Mouse (Mus musculus): ENCODE measurements around the gene Mphosph6. TPM values are rescaled to one million over a fixed set of nuclear protein-coding genes. Genes with fewer than 3 reads are reported as not detected.

Gene Mphosph6
- polyA plus RNA-seq, 2 experiments: 21.9 to 34.4 TPM

- TF ChIP-seq EP300 (IDR thresholded peaks at IDR 0.05; ENCODE audit: low read depth) (peak; percentile 76), CTCF (IDR thresholded peaks at IDR 0.05; ENCODE audit: low read depth) (no peak)
- no peak for DNase-seq (ENCODE audit: low read depth in 3 of 3, low spot score in 3 of 3)
- 47% methylated on average over 6 of the region's 6 CpGs for WGBS (ENCODE audit: insufficient replicate concordance)
- Histone ChIP-seq H3K27ac (no peak overlapping the region), H3K9ac (replicated peaks) (no peak overlapping the region), H3K4me2 (ENCODE audit: low read depth) (peak overlapping the region; percentile 30; the same call in 1 of the 2 replicates), H3K36me3 (replicated peaks; ENCODE audit: control insufficient read depth, insufficient read depth, low read depth) (no peaks in the 10 kb centered on the region), H3K4me1 (replicated peaks; ENCODE audit: control insufficient read depth in 2 of 2, insufficient read depth in 2 of 2, low read length in 1 of 2) (peaks cover 9 to 27% of the 10 kb centered on the region in 2 experiments), H3K9me3 (ENCODE audit: control insufficient read depth, low read length) (no peaks in the 10 kb centered on the region), H3K27me3 (ENCODE audit: control insufficient read depth, insufficient read depth, low read length) (no peaks in the 10 kb centered on the region), H3K4me3 (ENCODE audit: insufficient read depth in 1 of 2, low read depth in 2 of 2, low read length in 2 of 2) (no peak overlapping the region)
- ATAC-seq (ENCODE audit: insufficient read depth): peak; percentile 70
These were observed 39.0 kb downstream of the Mphosph6 start for GRCm38 (mm10) chr8:117762776-117763175.

- H3K9me3 ChIP-seq (ENCODE audit: control insufficient read depth, low read length): no peaks in the 10 kb centered on the region
- no peaks in the 10 kb centered on the region for H3K36me3 ChIP-seq (replicated peaks; ENCODE audit: control insufficient read depth, insufficient read depth, low read depth)
- no peak overlapping the region for H3K27ac ChIP-seq
- no peak overlapping the region for H3K4me2 ChIP-seq (ENCODE audit: low read depth)
- H3K27me3 ChIP-seq (ENCODE audit: control insufficient read depth, insufficient read depth, low read length): no peaks in the 10 kb centered on the region
- DNase-seq (ENCODE audit: low read depth in 3 of 3, low spot score in 3 of 3) (no peak), ATAC-seq (ENCODE audit: insufficient read depth) (no peak)
- TF ChIP-seq EP300 (IDR thresholded peaks at IDR 0.05; ENCODE audit: low read depth) (no peak), CTCF (IDR thresholded peaks at IDR 0.05; ENCODE audit: low read depth) (no peak)
- no peak overlapping the region for H3K9ac ChIP-seq (replicated peaks)
- no peak overlapping the region for H3K4me3 ChIP-seq (ENCODE audit: insufficient read depth in 1 of 2, low read depth in 2 of 2, low read length in 2 of 2)
- H3K4me1 ChIP-seq (replicated peaks; ENCODE audit: control insufficient read depth in 2 of 2, insufficient read depth in 2 of 2, low read length in 1 of 2): peaks cover 0 to 2% of the 10 kb centered on the region in 2 experiments; a peak in 3 of 4 replicates
- WGBS (ENCODE audit: insufficient replicate concordance): 58% methylated on average over 11 of the region's 11 CpGs
These were observed 43.8 kb downstream of the Mphosph6 start for GRCm38 (mm10) chr8:117757900-117758299.

- H3K27me3 ChIP-seq (ENCODE audit: control insufficient read depth, insufficient read depth, low read length): no peaks in the 10 kb centered on the region
- no peak overlapping the region for H3K27ac ChIP-seq
- peaks cover 0 to 7% of the 10 kb centered on the region in 2 experiments; a peak in 1 of 4 replicates for H3K4me1 ChIP-seq (replicated peaks; ENCODE audit: control insufficient read depth in 2 of 2, insufficient read depth in 2 of 2, low read length in 1 of 2)
- DNase-seq (ENCODE audit: low read depth in 3 of 3, low spot score in 3 of 3): no peak
- H3K36me3 ChIP-seq (replicated peaks; ENCODE audit: control insufficient read depth, insufficient read depth, low read depth): no peaks in the 10 kb centered on the region
- no peak overlapping the region for H3K4me3 ChIP-seq (ENCODE audit: insufficient read depth in 1 of 2, low read depth in 2 of 2, low read length in 2 of 2)
- no peak for ATAC-seq (ENCODE audit: insufficient read depth)
- H3K9ac ChIP-seq (replicated peaks): no peak overlapping the region
- TF ChIP-seq EP300 (IDR thresholded peaks at IDR 0.05; ENCODE audit: low read depth) (no peak), CTCF (IDR thresholded peaks at IDR 0.05; ENCODE audit: low read depth) (no peak)
- WGBS (ENCODE audit: insufficient replicate concordance): 38% methylated on average over 2 of the region's 2 CpGs
- H3K9me3 ChIP-seq (ENCODE audit: control insufficient read depth, low read length): no peaks in the 10 kb centered on the region
- H3K4me2 ChIP-seq (ENCODE audit: low read depth): no peak overlapping the region
These were observed 52.3 kb downstream of the Mphosph6 start for GRCm38 (mm10) chr8:117749436-117749835.

- 43% methylated on average over 8 of the region's 9 CpGs for WGBS (ENCODE audit: insufficient replicate concordance)
- no peaks in the 10 kb centered on the region for H3K27me3 ChIP-seq (ENCODE audit: control insufficient read depth, insufficient read depth, low read length)
- no peaks in the 10 kb centered on the region for H3K9me3 ChIP-seq (ENCODE audit: control insufficient read depth, low read length)
- H3K4me2 ChIP-seq (ENCODE audit: low read depth): no peak overlapping the region
- TF ChIP-seq CTCF (IDR thresholded peaks at IDR 0.05; ENCODE audit: low read depth) (no peak), EP300 (IDR thresholded peaks at IDR 0.05; ENCODE audit: low read depth) (no peak)
- no peaks in the 10 kb centered on the region for H3K36me3 ChIP-seq (replicated peaks; ENCODE audit: control insufficient read depth, insufficient read depth, low read depth)
- no peak overlapping the region for H3K4me3 ChIP-seq (ENCODE audit: insufficient read depth in 1 of 2, low read depth in 2 of 2, low read length in 2 of 2)
- peaks cover 0 to 7% of the 10 kb centered on the region in 2 experiments; a peak in 1 of 4 replicates for H3K4me1 ChIP-seq (replicated peaks; ENCODE audit: control insufficient read depth in 2 of 2, insufficient read depth in 2 of 2, low read length in 1 of 2)
- ATAC-seq (ENCODE audit: insufficient read depth) (no peak), DNase-seq (ENCODE audit: low read depth in 3 of 3, low spot score in 3 of 3) (no peak)
- H3K9ac ChIP-seq (replicated peaks): no peak overlapping the region
- no peak overlapping the region for H3K27ac ChIP-seq
These were observed 53.6 kb downstream of the Mphosph6 start for GRCm38 (mm10) chr8:117747886-117748730.

- DNase-seq (ENCODE audit: low read depth in 3 of 3, low spot score in 3 of 3) (no peak), ATAC-seq (ENCODE audit: insufficient read depth) (no peak)
- Histone ChIP-seq H3K4me1 (replicated peaks; ENCODE audit: control insufficient read depth in 2 of 2, insufficient read depth in 2 of 2, low read length in 1 of 2) (peaks cover 0 to 7% of the 10 kb centered on the region in 2 experiments; a peak in 1 of 4 replicates), H3K9me3 (ENCODE audit: control insufficient read depth, low read length) (no peaks in the 10 kb centered on the region), H3K4me2 (ENCODE audit: low read depth) (no peak overlapping the region), H3K27ac (no peak overlapping the region), H3K27me3 (ENCODE audit: control insufficient read depth, insufficient read depth, low read length) (no peaks in the 10 kb centered on the region), H3K4me3 (ENCODE audit: insufficient read depth in 1 of 2, low read depth in 2 of 2, low read length in 2 of 2) (no peak overlapping the region), H3K9ac (replicated peaks) (no peak overlapping the region), H3K36me3 (replicated peaks; ENCODE audit: control insufficient read depth, insufficient read depth, low read depth) (no peaks in the 10 kb centered on the region)
- no peak for TF ChIP-seq EP300 (IDR thresholded peaks at IDR 0.05; ENCODE audit: low read depth)
- no peak for TF ChIP-seq CTCF (IDR thresholded peaks at IDR 0.05; ENCODE audit: low read depth)
- WGBS (ENCODE audit: insufficient replicate concordance): 34% methylated on average over 2 of the region's 2 CpGs
These were observed 54.3 kb downstream of the Mphosph6 start for GRCm38 (mm10) chr8:117747428-117747827.

All from liver, embryonic 14.5 days (tissue).